Mouse (Mus musculus) MEL (cell line): ENCODE measurements around the gene Cpt1a.

Experiments
- EP300 ChIP-seq, 2 experiments: IDR thresholded peaks; 2 replicates each; pipeline ENCODE4 v1.6.1; 2011; ENCODE audit warnings: improper control_type of control experiment in 2 of 2, low read length in 2 of 2, low read depth in 1 of 2, mild to moderate bottlenecking in 1 of 2
- ETS1 ChIP-seq: IDR thresholded peaks from 2 replicates; pipeline ENCODE4 v1.6.1; 2012; ENCODE audit warnings: low read depth, mild to moderate bottlenecking, inconsistent platforms, low read length, improper control_type of control experiment, moderate library complexity
- GABPA ChIP-seq: IDR thresholded peaks from 2 replicates; pipeline ENCODE4 v1.6.1; 2012; ENCODE audit warnings: low read depth, mild to moderate bottlenecking, inconsistent platforms, low read length, improper control_type of control experiment, moderate library complexity
- JUND ChIP-seq: IDR thresholded peaks from 2 replicates; pipeline ENCODE4 v1.6.1; 2011; ENCODE audit warnings: low read depth, mild to moderate bottlenecking, improper control_type of control experiment, low read length
- KAT2A ChIP-seq: conservative IDR thresholded peaks from 2 replicates; pipeline ENCODE4 v1.6.1; 2012; ENCODE audit warnings: low read depth, low read length, improper control_type of control experiment, inconsistent platforms
- MAZ ChIP-seq: IDR thresholded peaks from 2 replicates; pipeline ENCODE4 v1.6.1; 2012; ENCODE audit warnings: low read depth, mild to moderate bottlenecking, inconsistent platforms, low read length, improper control_type of control experiment
- NRF1 ChIP-seq: IDR thresholded peaks from 2 replicates; pipeline ENCODE4 v1.6.1; 2014; ENCODE audit warnings: low read depth, mild to moderate bottlenecking, inconsistent platforms, low read length, improper control_type of control experiment, moderate library complexity; ENCODE audit not compliant: poor library complexity, insufficient read depth, severe bottlenecking
- POLR2A ChIP-seq, 2 experiments: IDR thresholded peaks; 2 replicates each; pipeline ENCODE4 v1.6.1; 2011 to 2012; ENCODE audit warnings: low read length in 2 of 2, mild to moderate bottlenecking in 2 of 2, control low read depth in 1 of 2, improper control_type of control experiment in 1 of 2, low read depth in 1 of 2, moderate library complexity in 1 of 2; ENCODE audit not compliant: control insufficient read depth in 1 of 2, insufficient read depth in 1 of 2, poor library complexity in 1 of 2
- TAL1 ChIP-seq: IDR thresholded peaks from 2 replicates; pipeline ENCODE4 v1.6.1; 2012; ENCODE audit warnings: mild to moderate bottlenecking, inconsistent platforms, low read length, moderate library complexity, mixed read lengths
- TCF12 ChIP-seq: IDR thresholded peaks from 2 replicates; pipeline ENCODE4 v1.6.1; 2014; ENCODE audit warnings: low read depth, mild to moderate bottlenecking, inconsistent platforms, low read length, improper control_type of control experiment, moderate library complexity
- USF1 ChIP-seq: IDR thresholded peaks from 2 replicates; pipeline ENCODE4 v1.6.1; 2014; ENCODE audit warnings: low read depth, mild to moderate bottlenecking, inconsistent platforms, low read length, improper control_type of control experiment, moderate library complexity
- USF2 ChIP-seq, 2 experiments: IDR thresholded peaks; 2 replicates each; pipeline ENCODE4 v1.6.1; 2011 to 2012; ENCODE audit warnings: improper control_type of control experiment in 2 of 2, low read length in 2 of 2, borderline replicate concordance in 1 of 2, inconsistent platforms in 1 of 2, low read depth in 1 of 2, mild to moderate bottlenecking in 1 of 2; ENCODE audit not compliant: insufficient read depth in 1 of 2

GRCm38 (mm10) chr19:3434124-3434523, 112.0 kb downstream of the Cpt1a start:
- TF ChIP-seq POLR2A (IDR thresholded peaks at IDR 0.05; ENCODE audit: control insufficient read depth in 1 of 2, insufficient read depth in 1 of 2, low read depth in 1 of 2, low read length in 2 of 2, poor library complexity in 1 of 2), result no peak
- TF ChIP-seq USF2 (IDR thresholded peaks at IDR 0.05; ENCODE audit: borderline replicate concordance in 1 of 2, insufficient read depth in 1 of 2, low read depth in 1 of 2, low read length in 2 of 2), result no peak
- TF ChIP-seq ETS1, result no peak
- TF ChIP-seq TCF12, result no peak
- TF ChIP-seq TAL1, result no peak
- TF ChIP-seq GABPA, result no peak
- no peak for TF ChIP-seq MAZ
- no peak for TF ChIP-seq NRF1
- TF ChIP-seq USF1, result no peak
- no peak for TF ChIP-seq JUND
- TF ChIP-seq EP300 (IDR thresholded peaks at IDR 0.05; ENCODE audit: low read depth in 1 of 2, low read length in 2 of 2), result no peak
- TF ChIP-seq KAT2A, result no peak
